Mouse (Mus musculus) liver, embryonic 11.5 days (tissue): ENCODE data around the gene Cd9. TPM values are rescaled to one million over a fixed set of nuclear protein-coding genes. Genes with fewer than 3 reads are reported as not detected.

Source experiments
- polyA plus RNA-seq: library from polyadenylated mRNA; unstranded; fragments of >200 nt; fragmentation: Nextera tagmentation; extraction: Ambion mirVana; gene quantifications from 2 replicates; pipeline ENCODE4 v1.2.1, GENCODE M21; 2014

Gene Cd9
- polyA plus RNA-seq, 1 experiment from 2014 or later = 113 TPM

Other genes with a start within 250 kb of the Cd9 start
- 0.12 TPM in 1 of 2 replicates, not detected in the other for gene Tuba3a, start 208.7 kb downstream of the Cd9 start, polyA plus RNA-seq
- gene Ltbr, start 180.9 kb downstream of the Cd9 start, polyA plus RNA-seq = 30.1 and 34.7 TPM in 2 replicates
- gene Scnn1a, start 174.1 kb downstream of the Cd9 start, polyA plus RNA-seq = 0.55 and 0.74 TPM in 2 replicates
- 37.0 and 38.0 TPM in 2 replicates for gene Tnfrsf1a, start 145.4 kb downstream of the Cd9 start, polyA plus RNA-seq
- 0.30 and 0.35 TPM in 2 replicates for gene Plekhg6, start 114.0 kb downstream of the Cd9 start, polyA plus RNA-seq
- gene Vwf, start 52.0 kb upstream of the Cd9 start, polyA plus RNA-seq = 25.3 and 32.4 TPM in 2 replicates
- 0.10 and 0.36 TPM in 2 replicates for gene Ano2, start 195.6 kb upstream of the Cd9 start, polyA plus RNA-seq